25 mouse cellular contexts compared by ENCODE assay signal in the genomic region with DNA sequence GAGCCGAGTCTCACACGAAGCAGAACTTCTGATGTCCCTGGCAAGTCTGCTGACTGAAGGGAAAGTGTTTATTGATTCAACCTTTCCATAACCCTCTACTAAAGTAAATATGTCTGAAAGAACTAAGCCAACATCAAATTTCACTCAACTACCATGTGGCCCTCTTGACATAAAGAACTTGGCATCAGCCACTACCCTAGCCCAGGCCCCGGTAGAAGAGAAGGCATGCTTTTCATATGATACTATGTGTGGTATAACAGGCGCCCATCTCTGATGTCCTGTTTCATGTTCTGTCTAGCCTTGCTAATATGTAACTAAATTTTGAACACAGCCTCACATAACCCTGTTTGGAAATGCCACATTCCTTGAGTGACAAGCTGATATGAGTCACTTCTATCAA.
"Had no signal": no experiment of that assay in that cellular context is flagged by ENCODE, and none has a peak within 500 bp of the region (broad histone marks: within the 10 kb centered on the region; RNA-seq: fewer than 3 reads in every experiment).

No protein-coding gene starts in this region.

- H3K4me3 ChIP-seq: gastrocnemius, adult 2 months; heart, embryonic 10.5 days; heart, embryonic 12.5 days; hindbrain, embryonic 10.5 days; hindbrain, embryonic 12.5 days; intestine, embryonic 15.5 days; layer of hippocampus, adult 2 months; left cerebral cortex, adult 2 months; limb, embryonic 10.5 days; limb, embryonic 12.5 days had no signal

- H3K4me2 ChIP-seq: heart, embryonic 12.5 days; hindbrain, embryonic 12.5 days; hindbrain, embryonic 14.5 days; intestine, embryonic 15.5 days; limb, embryonic 12.5 days had no signal

- H3K36me3 ChIP-seq: heart, embryonic 10.5 days; heart, embryonic 12.5 days; hindbrain, embryonic 10.5 days; hindbrain, embryonic 12.5 days; intestine, embryonic 15.5 days; limb, embryonic 10.5 days; limb, embryonic 12.5 days had no signal

- H3K9ac ChIP-seq: heart, embryonic 12.5 days; hindbrain, embryonic 12.5 days; hindbrain, embryonic 14.5 days; intestine, embryonic 15.5 days; limb, embryonic 12.5 days had no signal

- H3K4me1 ChIP-seq: heart, embryonic 10.5 days; heart, embryonic 12.5 days; hindbrain, embryonic 10.5 days; hindbrain, embryonic 12.5 days; intestine, embryonic 15.5 days; limb, embryonic 12.5 days had no signal

- ATAC-seq: forebrain, embryonic 16.5 days; hindbrain, embryonic 16.5 days; inflammation-experienced regulatory T-cells, adult 6 months; intestine, embryonic 15.5 days; intestine, postnatal 0 days had no signal

- H3K27ac ChIP-seq: gastrocnemius, adult 2 months; heart, embryonic 10.5 days; hindbrain, embryonic 10.5 days; hindbrain, embryonic 12.5 days; hindbrain, embryonic 14.5 days; intestine, embryonic 15.5 days; layer of hippocampus, adult 2 months; left cerebral cortex, adult 2 months; limb, embryonic 10.5 days; limb, embryonic 12.5 days had no signal

- H3K9me3 ChIP-seq: heart, embryonic 10.5 days; heart, embryonic 12.5 days; hindbrain, embryonic 10.5 days; hindbrain, embryonic 12.5 days; intestine, embryonic 15.5 days; limb, embryonic 10.5 days; limb, embryonic 12.5 days had no signal

- H3K27me3 ChIP-seq: heart, embryonic 12.5 days; hindbrain, embryonic 12.5 days; intestine, embryonic 15.5 days; limb, embryonic 12.5 days had no signal

- DNase-seq: gastrocnemius, adult 2 months; gastrocnemius, postnatal 10 days; gastrocnemius, postnatal 25 days; heart, adult 18-20 months; heart, postnatal 10 days; heart, postnatal 4 days; kidney, adult 18-20 months; kidney, adult 8-10 months; kidney, postnatal 10 days; kidney, postnatal 25 days; kidney, postnatal 4 days had no signal
